Mouse (Mus musculus): ENCODE measurements at regions not wholly inside any gene's neighbourhood (a gene's known extent, or its start where the extent isn't known, plus 50 kb on each side); places are given as distances from the start of the nearest gene placed in this dataset.

DNA sequence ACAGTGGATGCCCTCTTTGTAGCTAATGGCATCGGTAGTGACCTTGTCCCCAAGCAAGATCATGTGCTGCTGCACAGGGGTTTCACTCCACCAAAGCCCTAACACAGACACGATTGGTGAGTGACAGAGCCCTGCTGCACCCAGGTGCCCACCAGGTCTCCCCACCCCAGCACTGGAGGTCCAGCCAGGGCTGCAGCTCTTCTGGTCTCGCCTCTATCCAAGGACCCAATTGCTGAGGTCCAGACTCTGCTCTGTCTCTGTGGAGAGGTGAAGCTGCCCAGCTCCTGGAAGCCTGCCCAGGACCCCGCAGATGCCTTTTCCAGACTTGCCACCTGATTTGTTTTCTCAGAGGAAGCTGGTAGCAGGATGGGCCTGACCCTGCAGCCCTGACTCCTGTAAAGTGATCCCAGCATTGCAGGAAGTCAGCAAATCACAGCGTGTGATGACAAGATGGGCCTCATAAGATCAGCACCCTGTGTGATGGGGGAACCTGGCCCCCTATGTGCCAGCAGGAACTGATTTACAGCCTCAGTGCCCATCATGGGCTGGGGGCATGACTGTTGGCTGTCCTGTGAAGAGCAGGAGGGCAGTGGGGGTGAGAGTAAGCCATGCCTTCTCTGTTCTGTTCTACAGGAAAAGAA is 116.5 kb upstream of the Gm3448 start:
- no peak overlapping the region for H3K27ac ChIP-seq
- no peaks in the 10 kb centered on the region for H3K79me2 ChIP-seq (replicated peaks; ENCODE audit: control insufficient read depth, insufficient read depth, low read length)
- no peak for TF ChIP-seq CTCF (IDR thresholded peaks at IDR 0.05)
- TF ChIP-seq EP300 (IDR thresholded peaks at IDR 0.05; ENCODE audit: insufficient read depth, low read depth, low read length): no peak
- no peak for TF ChIP-seq POLR2A (IDR thresholded peaks at IDR 0.05; ENCODE audit: insufficient read depth, low read depth, low read length)
- peaks cover 6% of the 10 kb centered on the region for H3K4me1 ChIP-seq (ENCODE audit: control insufficient read depth, insufficient read depth, low read length)
- no peak overlapping the region for H3K9ac ChIP-seq (ENCODE audit: low read depth, low read length)
- intact Hi-C loops (cut with DNase I): no loop called here
- H3K4me3 ChIP-seq: no peak overlapping the region
- no peaks in the 10 kb centered on the region for H3K27me3 ChIP-seq (ENCODE audit: control insufficient read depth, insufficient read depth, low read length)
- no peaks in the 10 kb centered on the region for H3K36me3 ChIP-seq (ENCODE audit: control insufficient read depth, insufficient read depth, low read length)
- WGBS: 70% methylated on average over 5 of the region's 5 CpGs
- DNase-seq: no peak

- Histone ChIP-seq H3K27ac (no peak overlapping the region), H3K79me2 (replicated peaks; ENCODE audit: control insufficient read depth, insufficient read depth, low read length) (no peaks in the 10 kb centered on the region), H3K4me3 (no peak overlapping the region), H3K4me1 (ENCODE audit: control insufficient read depth, insufficient read depth, low read length) (peaks cover 9% of the 10 kb centered on the region), H3K36me3 (ENCODE audit: control insufficient read depth, insufficient read depth, low read length) (no peaks in the 10 kb centered on the region), H3K27me3 (ENCODE audit: control insufficient read depth, insufficient read depth, low read length) (no peaks in the 10 kb centered on the region), H3K9ac (ENCODE audit: low read depth, low read length) (no peak overlapping the region)
- no peak for TF ChIP-seq EP300 (IDR thresholded peaks at IDR 0.05; ENCODE audit: insufficient read depth, low read depth, low read length)
- TF ChIP-seq POLR2A (IDR thresholded peaks at IDR 0.05; ENCODE audit: insufficient read depth, low read depth, low read length): no peak
- no peak for TF ChIP-seq CTCF (IDR thresholded peaks at IDR 0.05)
- no peak for DNase-seq
- 40% methylated on average over 7 of the region's 7 CpGs for WGBS
- intact Hi-C loops (cut with DNase I): no loop called here
Observed at GRCm38 (mm10) chr17:15152996-15153735, 111.8 kb upstream of the Gm3448 start.

GRCm38 (mm10) chr17:15152477-15152876 is 111.1 kb upstream of the Gm3448 start:
- Histone ChIP-seq H3K4me3 (no peak overlapping the region), H3K36me3 (ENCODE audit: control insufficient read depth, insufficient read depth, low read length) (no peaks in the 10 kb centered on the region), H3K4me1 (ENCODE audit: control insufficient read depth, insufficient read depth, low read length) (peaks cover 9% of the 10 kb centered on the region), H3K9ac (ENCODE audit: low read depth, low read length) (no peak overlapping the region), H3K27ac (no peak overlapping the region), H3K27me3 (ENCODE audit: control insufficient read depth, insufficient read depth, low read length) (no peaks in the 10 kb centered on the region), H3K79me2 (replicated peaks; ENCODE audit: control insufficient read depth, insufficient read depth, low read length) (no peaks in the 10 kb centered on the region)
- no peak for DNase-seq
- TF ChIP-seq CTCF (IDR thresholded peaks at IDR 0.05) (no peak), EP300 (IDR thresholded peaks at IDR 0.05; ENCODE audit: insufficient read depth, low read depth, low read length) (no peak), POLR2A (IDR thresholded peaks at IDR 0.05; ENCODE audit: insufficient read depth, low read depth, low read length) (no peak)
- intact Hi-C loops (cut with DNase I): no loop called here
- 40% methylated on average over 7 of the region's 7 CpGs for WGBS

DNA sequence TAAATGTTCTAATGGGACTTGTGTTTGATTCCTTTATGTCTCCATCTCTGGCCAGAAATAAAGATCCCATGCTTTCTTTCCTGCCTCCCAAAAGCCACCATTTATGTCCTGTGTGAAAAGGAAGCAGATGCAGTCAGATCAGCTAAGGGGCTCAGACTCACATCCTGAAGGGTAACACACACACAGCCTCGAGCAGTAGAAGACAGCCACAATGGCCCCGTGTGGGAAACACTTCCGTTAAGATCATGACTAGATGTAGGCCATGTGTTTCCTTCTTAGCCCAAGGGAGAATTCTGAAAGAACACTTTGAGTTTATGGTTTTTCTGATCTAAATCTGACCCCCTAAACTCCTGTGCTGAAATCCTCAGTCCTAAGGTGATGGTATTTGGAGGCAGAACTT is 110.4 kb upstream of the Gm3448 start:
- no peak for DNase-seq
- 37% methylated on average over 3 of the region's 3 CpGs for WGBS
- Histone ChIP-seq H3K79me2 (replicated peaks; ENCODE audit: control insufficient read depth, insufficient read depth, low read length) (no peaks in the 10 kb centered on the region), H3K4me1 (ENCODE audit: control insufficient read depth, insufficient read depth, low read length) (peaks cover 9% of the 10 kb centered on the region), H3K9ac (ENCODE audit: low read depth, low read length) (no peak overlapping the region), H3K27me3 (ENCODE audit: control insufficient read depth, insufficient read depth, low read length) (no peaks in the 10 kb centered on the region), H3K36me3 (ENCODE audit: control insufficient read depth, insufficient read depth, low read length) (no peaks in the 10 kb centered on the region), H3K4me3 (no peak overlapping the region), H3K27ac (no peak overlapping the region)
- intact Hi-C loops (cut with DNase I): no loop called here
- no peak for TF ChIP-seq CTCF (IDR thresholded peaks at IDR 0.05)
- TF ChIP-seq POLR2A (IDR thresholded peaks at IDR 0.05; ENCODE audit: insufficient read depth, low read depth, low read length): no peak
- no peak for TF ChIP-seq EP300 (IDR thresholded peaks at IDR 0.05; ENCODE audit: insufficient read depth, low read depth, low read length)

- intact Hi-C loops (cut with DNase I): no loop called here
- Histone ChIP-seq H3K36me3 (ENCODE audit: control insufficient read depth, insufficient read depth, low read length) (no peaks in the 10 kb centered on the region), H3K79me2 (replicated peaks; ENCODE audit: control insufficient read depth, insufficient read depth, low read length) (no peaks in the 10 kb centered on the region), H3K9ac (ENCODE audit: low read depth, low read length) (no peak overlapping the region), H3K4me3 (no peak overlapping the region), H3K4me1 (ENCODE audit: control insufficient read depth, insufficient read depth, low read length) (no peaks in the 10 kb centered on the region), H3K27ac (no peak overlapping the region), H3K27me3 (ENCODE audit: control insufficient read depth, insufficient read depth, low read length) (no peaks in the 10 kb centered on the region)
- 16% methylated on average over 7 of the region's 7 CpGs for WGBS
- no peak for TF ChIP-seq CTCF (IDR thresholded peaks at IDR 0.05)
- no peak for TF ChIP-seq POLR2A (IDR thresholded peaks at IDR 0.05; ENCODE audit: insufficient read depth, low read depth, low read length)
- no peak for TF ChIP-seq EP300 (IDR thresholded peaks at IDR 0.05; ENCODE audit: insufficient read depth, low read depth, low read length)
- no peak for DNase-seq
Observed at GRCm38 (mm10) chr17:15146607-15147006, 105.3 kb upstream of the Gm3448 start.

Data from heart, adult 2 months (tissue).